Mouse (Mus musculus) ES-CJ7 (cell line): Measurements from ENCODE around the gene Heyl.

Source experiments
- DNase-seq: peaks from one replicate; pipeline ENCODE4 v3.0.0; 2011; ENCODE audit warnings: low read depth, low spot score

The Heyl gene

DNA sequence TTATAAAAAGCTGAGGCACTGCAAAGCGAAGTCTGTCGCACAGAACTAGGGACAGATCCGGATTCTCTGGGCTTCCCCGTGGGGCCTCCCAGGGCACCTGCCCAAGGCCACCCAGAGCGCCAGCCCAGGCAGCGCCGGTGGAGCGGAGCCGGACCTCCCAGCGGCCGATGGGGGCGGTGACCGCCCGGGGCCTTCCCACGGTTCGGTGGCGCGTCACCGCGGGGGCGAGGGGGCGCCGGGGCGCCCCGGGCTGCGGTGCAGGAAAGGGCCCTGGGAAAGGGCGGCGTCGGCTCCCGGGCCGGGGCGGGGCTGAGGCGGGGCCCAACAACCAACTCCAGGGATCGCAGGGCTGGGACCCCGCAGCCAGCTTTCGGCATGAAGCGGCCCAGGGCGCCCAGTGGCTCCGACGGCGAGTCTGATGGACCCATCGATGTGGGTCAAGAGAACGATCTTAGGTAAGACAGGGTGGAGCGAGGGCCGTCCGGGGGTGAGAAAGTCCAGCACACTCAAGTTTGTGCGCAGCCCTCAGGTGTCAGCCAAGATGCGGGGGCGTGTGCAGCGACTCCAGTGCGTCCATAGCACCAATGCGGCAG is at the start of gene Heyl:
Gene Heyl, plus strand, starts transcription at position 65 of the 593 bp plus-strand sequence.
- DNase-seq, result no peak

DNA sequence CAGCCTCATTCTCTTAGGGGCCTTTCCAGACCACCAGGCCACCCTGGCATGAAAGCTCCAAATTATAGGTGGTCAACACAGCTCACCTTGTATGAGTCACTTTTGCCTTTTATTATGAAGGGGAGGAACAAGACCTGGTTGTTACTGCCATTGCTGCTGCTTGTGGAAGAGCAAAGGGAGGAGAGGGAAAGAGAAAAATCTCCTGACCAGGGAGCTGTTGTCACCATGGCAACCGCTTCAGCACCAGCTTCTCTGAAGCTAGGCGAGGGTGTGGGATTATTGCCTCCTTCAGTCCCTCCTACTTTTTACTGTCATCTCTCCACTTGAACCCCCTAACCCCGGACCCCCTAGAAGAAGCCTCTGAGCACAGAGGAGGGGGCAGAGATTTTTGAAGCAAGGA is 48.5 kb upstream of the Heyl start:
- DNase-seq, result no peak

DNA sequence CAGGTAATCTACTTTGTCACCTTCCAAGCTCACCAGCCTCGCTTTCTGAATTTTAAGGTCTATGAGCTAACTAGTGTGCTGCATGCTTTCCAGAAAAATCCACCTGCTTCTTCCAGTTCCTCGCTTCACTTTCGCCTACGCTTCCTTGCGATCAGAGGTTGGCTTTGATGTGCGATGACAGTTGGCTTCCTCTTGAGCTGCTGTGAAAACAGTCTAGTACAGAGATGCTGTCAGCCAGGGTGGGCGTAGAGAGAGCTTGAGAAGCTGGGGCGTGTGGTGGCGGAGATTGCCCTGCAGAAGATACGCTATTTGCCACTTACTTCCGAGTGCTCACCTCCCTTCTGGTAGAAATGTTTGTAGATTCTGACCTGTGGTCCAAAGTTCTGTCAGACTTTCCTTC is 41.0 kb upstream of the Heyl start:
- no peak for DNase-seq

DNA sequence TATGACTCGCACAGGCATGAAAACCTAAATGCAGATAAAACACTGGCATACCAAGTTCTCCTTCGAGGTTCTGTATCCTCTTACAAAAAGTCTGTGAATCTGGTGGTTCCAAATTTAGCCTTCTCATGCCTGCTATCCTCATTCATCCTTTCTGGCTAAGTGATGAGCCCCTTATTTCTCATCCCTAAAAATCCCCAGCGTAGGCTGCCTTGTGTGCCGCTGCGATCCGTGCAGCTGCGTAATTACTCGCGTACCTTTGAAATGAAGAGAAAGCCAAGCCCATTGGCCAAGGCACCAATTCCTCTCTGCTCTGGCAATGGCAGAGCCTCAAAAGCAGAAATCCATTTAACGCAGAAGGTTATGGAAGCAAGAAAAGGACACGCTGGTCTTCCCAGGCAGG is 39.6 kb upstream of the Heyl start:
- no peak for DNase-seq

DNA sequence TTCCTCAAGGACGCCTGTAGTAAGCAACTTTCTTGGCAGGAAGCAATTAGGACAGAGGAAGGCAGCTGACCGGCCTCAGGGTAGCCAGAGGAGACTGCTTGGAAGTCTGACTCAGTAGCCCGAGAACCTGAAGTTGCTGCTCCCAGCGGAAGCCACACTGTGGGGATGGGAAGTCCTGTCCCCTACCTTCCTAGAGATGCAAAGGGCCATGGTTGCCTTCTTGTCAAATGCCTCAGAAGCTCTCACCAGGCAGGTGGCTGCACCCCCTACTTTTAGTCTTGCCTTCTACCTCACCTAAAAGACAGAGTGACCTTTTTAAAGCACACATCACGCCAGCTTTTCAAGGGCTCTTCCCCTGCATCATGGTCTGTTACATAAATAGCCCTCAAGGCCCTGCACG is 36.7 kb upstream of the Heyl start:
- no peak for DNase-seq

DNA sequence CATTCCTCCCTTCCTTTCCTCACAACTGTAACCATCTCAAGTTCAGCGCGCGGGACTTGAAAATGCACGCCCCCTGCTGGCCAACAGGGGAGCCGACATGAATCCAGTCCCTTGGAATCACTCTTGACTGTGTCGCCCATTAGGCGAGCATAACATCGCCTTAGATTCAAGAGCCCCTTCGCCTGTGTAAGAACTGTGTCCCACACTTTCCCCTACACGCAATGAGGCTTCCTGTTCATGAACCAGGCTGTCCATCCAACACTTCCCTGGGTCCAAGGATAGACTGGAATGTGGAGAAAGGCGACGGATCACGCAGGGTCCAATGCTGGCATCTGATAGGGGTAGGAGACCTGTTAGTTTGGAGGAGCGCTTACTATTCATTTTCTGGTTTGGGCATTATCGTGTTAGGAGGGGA is 32.6 kb upstream of the Heyl start:
- peak; percentile 76 for DNase-seq

DNA sequence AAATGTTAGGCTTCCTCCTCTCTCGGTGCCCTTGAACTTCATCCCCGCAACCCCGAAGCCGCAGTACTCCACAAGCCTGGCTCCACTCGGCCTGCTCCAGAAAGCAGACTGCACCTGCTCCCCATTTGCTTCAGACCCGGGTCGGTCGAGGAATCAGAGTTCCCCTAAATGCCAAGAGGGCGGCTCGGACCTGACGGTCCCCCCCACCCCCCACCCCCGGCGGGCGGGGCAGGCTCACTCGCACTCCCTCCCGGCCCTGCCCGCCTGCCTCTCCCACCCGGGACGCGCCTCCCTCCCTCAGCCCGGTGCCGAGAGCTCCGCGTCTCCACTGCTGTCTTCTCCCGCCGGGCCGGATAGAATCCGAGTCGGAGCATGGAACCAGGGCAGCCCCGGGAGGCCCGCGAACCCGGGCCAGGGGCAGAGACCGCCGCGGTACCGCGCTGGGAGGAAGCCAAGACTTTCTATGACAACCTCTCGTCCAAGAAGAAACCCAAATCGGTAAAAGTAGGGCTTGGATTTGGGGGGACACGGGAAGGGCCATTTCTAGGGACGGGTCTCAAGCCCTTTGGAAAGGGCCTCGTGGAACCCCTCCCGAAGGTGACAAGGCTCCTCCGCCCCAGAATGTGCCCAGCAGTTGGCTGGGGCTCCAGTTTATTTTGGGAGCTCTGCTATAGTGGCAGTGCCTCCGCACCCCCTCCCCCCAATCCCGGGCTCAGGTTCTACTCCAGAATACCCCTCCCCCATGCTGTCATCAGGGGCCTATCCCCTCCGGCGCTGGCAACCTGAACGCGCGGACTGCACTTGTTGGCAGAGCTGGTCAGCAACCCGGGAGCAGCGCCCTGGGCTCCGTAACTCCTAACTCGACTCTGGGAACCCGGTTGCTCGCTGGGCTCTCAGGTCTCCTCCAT is 31.9 kb upstream of the Heyl start, which contains the start of gene Nt5c1a:
Gene Nt5c1a, plus strand, starts transcription at position 319 of the 908 bp plus-strand sequence.
- DNase-seq, result peak; percentile 13

DNA sequence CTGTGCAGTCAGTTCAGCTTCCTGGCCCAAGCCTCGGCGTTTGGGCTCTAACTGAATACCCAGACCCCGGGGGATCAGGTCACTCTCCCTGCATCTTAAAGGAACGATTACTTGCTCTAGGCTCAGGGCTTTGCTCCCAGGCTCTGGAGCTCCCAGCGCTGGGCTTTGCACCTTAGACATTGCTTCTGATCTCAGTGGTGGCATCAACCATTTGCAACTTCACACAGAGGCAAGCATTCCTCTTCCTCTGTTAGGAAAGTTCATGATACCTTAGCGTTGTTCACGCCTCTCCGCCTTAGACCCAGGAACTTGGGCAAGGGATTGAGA is 31.3 kb upstream of the Heyl start:
- DNase-seq, result peak; percentile 20

DNA sequence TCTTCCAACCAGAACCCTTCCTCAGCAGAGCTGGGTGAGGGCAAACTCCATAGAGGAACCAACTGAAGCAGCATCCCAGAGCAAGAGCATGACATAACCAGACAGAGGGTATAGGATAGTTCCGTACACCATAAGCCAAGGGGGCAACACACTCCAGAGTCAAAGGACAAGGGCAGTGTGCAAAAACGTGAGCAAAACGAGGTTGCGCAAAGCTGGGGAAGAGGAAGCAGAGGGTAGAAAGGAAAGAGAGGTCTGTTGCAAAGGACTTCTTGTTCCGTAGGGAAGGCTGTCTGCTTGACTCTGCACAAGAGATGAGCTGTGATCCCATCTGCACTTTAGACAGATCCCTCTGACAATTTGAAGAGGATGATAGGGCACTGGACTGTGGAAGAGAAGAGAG is 26.0 kb upstream of the Heyl start:
- DNase-seq, result no peak

DNA sequence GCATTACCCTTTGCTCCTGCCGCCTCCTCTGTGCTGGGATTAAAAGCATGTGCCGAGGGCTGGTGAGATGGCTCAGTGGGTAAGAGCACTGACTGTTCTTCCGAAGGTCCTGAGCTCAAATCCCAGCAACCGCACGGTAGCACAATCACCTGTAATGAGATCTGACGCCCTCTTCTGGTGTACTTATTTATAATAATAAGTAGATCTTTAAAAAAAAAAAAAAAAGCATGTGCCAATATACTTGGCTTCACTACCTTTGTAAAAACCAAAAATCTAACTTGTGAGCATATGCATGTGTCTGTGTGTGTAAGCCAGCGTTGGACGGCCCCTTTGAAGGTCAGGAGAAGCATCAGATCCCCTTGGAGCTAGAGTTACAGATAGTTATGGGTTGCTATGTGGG is 22.4 kb upstream of the Heyl start:
- no peak for DNase-seq

DNA sequence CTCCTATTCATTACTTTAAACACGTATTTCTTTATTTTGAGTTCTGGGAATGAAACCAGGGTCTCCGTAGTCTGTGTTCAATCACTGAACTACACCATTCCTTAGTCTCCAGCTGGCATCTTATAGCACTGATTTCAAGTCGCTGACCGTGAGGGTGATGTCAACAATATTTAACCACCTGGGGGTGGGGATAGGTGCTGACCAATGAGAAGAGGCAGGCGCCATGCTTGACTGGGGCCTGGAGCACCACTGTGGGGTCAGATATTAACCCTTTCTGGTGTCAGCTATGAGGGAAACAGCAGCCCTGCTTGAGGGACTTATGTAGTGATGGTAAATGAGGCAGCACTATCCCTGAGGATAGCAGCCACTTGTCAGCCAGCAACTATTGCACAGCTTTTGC is 21.9 kb upstream of the Heyl start:
- DNase-seq, result no peak

DNA sequence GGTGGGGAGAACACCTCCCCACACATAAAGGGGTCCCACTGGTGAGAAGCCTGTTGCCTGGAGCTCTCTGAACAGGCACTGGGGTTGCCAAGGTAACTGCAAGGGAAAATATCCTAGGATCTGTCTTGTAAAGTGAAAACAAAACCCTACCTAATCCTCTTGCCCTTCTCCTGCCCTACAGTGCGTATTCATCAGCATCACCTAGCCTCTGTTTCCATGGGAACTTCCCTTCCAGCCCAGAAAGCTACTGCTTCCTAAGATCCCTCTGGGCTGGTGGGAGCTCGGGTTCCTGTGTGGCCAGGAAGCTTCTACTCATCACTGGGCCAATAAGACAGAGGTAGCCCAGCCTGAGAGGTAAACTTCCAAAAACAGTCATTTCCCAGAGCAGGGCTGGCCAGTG is 21.0 kb upstream of the Heyl start:
- DNase-seq, result no peak

DNA sequence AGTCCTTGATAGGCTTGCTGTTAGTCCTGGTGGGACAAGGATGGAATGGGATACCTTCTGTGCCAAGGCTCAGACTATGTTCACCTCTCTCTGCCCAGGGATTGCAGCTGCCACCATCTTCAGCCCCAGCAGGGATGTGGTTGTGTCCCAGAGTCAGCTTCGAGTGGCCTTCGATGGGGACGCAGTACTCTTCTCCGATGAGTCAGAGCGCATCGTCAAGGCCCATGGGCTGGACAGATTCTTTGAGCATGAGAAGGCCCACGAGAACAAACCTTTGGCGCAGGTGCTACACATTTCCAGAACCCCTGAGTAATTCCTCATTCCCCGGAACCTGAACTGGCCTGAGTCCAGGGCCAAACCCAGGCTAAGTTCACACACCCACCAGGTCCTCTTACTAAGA is 19.4 kb upstream of the Heyl start:
- DNase-seq, result no peak

DNA sequence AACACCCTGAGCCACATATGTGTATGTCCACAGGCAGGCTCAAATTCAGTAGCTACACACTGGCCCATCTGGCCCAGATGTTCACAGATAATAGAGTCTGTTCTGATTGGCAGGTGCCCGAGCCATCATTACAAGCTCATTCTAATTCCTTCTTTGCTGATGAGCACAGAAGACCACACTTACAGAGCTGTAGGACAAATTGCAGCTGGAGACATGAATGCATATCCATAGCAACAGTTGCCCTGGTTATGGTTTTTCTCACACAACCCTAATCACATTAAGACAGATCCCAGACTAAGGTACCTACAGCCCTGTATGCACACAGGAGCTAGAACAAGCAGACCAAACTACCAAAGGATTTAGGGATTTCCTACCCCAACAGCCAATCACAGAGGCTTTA is 18.0 kb upstream of the Heyl start:
- DNase-seq, result no peak

DNA sequence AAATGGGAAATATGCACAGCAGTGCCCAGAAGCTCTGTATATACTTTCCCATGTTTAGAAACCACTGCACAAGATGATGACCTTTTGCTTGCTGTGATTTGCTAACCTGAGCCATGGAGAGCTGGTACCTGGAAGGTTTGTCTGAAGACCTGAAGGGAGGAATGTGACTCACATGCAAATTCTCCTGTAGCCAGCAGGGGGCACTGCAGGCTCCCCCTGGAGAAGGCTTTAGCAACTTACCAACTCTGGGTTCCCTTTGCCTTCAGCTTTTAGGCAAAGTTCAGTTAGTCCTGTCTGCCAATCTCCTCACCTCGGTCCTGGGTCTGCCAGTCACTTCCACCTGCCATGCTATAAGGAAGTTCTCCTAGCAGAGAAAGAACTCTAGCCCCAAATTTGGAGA is 16.6 kb upstream of the Heyl start:
- DNase-seq, result peak; percentile 68

DNA sequence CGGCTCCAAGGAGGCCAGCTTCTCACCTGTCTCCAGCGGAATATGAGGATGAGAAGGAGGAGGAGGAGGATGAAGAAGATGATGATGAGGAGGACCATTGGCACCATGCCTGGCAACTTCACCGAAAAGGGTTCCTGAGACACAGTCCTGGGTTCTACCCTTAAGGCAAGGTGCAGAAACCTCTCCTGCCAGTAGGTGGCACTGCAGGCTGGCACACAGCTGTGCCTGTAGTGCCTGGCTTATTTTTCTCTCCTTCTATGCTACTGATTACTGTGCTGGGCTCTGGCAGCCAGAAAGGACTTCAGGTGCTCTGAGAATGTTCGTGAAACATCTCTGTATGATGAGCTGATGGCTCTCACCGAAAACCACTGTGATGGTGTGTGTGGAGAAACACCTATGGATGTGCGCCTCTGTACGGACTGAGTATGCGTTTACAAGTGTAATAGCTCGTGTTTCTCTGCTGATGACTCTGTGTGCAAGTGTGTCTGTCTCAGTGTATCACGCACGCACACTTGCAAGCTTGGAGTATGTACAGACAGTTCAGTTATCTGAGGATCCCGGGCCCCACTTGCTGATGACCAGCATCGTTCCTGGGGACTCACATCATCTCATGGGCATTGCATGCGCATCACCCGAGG is 13.5 kb upstream of the Heyl start:
- DNase-seq, result peak; percentile 55

DNA sequence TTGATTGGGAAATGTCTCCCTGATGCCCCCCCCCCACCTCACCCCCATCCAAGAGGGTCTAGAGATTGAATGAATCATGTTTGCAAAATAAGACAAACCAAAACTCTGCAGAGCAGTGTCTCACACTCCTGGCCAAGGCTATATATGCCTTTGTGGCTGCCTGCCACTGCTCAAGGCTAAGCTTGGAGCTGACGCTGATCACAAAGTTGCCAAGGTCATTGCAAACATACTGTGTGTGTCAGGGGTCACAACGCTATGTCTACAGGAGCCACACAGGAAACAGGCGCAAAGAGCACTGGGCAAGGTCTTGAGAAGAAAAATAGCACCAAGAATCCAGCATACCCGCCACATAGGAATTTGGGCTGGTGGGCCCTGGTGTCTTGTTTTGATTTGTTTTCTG is 12.7 kb upstream of the Heyl start:
- no peak for DNase-seq

DNA sequence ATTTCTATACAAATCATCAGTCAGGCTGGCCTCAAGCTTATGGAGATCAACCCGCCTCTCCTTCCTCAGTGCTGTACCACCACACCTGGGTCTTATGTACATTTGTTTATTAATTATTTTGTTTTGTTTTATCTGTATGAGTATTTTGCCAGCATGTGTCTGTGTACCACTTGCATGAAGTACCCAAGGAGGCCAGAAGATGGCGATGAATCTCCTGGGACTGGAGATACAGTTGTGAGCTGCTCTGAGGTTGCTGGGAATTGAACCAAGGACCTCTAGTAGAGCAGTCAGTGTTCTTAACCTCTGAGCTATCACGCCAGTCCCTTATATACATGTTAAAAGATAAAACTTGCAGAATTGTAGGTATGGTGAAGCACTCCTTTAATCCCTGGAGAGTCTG is 10.0 kb upstream of the Heyl start:
- peak; percentile 63 for DNase-seq

DNA sequence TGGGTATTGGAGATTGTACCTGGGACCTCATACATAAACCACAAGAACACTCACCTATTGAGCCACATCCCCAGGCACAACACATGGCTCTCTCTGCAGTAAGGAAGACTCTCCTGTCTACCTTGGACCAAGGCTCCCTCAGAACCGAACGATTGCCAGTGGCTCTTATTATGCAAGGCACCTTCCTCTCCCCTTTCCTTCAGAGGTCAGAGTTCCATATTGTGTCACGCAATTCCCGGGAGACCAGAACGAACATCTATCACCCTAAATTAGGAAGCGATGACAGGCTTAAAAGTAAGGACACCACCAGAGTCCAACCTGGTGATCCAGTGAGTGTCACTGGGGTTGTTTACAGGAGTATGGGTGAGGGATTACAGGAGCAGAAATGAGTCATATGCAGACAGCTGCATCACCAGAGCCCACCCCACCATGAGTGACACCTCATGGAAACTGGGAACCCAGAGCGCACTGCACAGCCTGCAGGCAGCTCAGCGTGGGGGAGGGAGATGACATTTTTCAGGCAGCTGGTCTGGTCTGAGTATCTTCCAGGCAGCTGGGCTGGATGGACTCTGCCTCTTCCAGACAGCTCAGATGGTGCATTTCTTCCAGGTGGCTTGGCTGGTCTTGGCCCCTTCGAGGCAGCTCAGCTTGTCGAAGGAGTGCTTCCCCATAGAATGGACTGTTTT is 7.5 kb upstream of the Heyl start:
- no peak for DNase-seq

DNA sequence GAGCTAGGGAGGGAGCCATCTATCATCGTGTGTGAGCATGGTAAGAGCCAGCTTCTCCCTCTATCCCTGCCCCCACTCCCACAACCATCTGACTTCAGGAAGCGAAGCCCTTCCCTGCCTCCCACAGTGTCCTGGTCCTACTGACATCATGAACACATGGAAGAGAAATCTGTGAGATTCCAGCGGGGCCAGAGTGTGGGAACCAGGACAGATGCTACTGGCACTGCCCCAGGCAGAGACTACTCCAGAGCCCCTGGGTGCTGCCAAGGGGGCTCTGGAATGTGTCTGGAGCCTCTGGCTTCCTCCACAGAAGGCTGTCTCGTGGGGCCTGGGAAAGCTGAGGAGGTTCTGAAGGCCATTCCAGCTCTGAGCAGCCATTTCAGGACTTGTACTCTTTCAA is 5.6 kb upstream of the Heyl start:
- no peak for DNase-seq

DNA sequence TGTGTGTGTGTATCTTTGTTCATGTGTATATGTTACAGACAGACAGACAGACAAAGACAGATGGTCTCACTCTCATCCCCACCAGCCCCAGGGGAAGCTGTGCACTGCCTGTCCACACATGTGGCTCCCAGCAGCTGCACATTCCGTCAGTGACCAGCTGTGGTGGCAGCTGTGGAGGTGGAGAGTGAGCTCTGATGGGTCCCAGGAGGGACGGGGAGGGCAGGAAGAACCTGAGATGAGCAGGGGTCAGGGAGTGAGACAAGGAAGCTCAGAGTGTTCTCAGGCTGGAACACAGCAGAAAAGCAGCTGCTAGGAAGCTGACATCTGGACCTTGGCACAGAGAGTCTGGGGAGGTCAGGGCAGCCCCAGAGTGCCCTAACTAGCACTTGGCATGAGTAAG is 5.1 kb upstream of the Heyl start:
- no peak for DNase-seq

DNA sequence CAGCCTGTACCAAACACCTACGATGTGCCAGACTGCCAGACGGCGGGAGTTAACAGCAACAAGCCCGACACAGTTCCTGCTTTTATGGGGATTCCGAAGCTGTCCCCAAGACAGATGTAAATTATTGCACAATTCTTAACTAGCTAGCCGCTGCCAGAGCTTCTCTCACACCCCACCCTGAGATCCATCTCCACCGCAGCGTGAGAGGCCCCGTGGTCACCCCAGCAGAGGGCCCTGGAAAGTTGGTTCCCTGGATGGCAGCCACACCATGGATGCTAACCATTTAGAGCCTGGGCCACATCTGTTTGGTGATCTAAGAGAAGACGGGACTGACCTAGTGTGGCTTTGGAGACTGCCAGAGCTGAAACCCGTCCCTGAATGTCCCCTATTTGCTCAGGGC is 4.2 kb upstream of the Heyl start:
- DNase-seq, result no peak
